Mouse (Mus musculus) hindbrain, embryonic 12.5 days (tissue): ENCODE data around the gene Grin2c. TPM values are rescaled to one million over a fixed set of nuclear protein-coding genes. Genes with fewer than 3 reads are reported as not detected.
A peak's percentile ranks its signal among the peaks of the same experiment; 100 is the strongest.

Experiments
- ATAC-seq: fragments of 200-750 bp; cut with Nextera tagmentation; 2 replicates; pipeline ENCODE4 v1.8.0; 2017; ENCODE audit warnings: moderate TSS enrichment; ENCODE audit not compliant: low FRiP score
- H3K27ac ChIP-seq: fragments of 300-500 bp; sonication (generic); 2 replicates; pipeline ENCODE4 v1.5.1; 2016; ENCODE audit warnings: mild to moderate bottlenecking
- H3K27me3 ChIP-seq: fragments of 300-500 bp; sonication (generic); 2 replicates; pipeline ENCODE4 v1.6.1; 2016; ENCODE audit warnings: mild to moderate bottlenecking
- H3K36me3 ChIP-seq: fragments of 300-500 bp; sonication (generic); 2 replicates; pipeline ENCODE4 v1.6.1; 2016; ENCODE audit warnings: mild to moderate bottlenecking
- H3K4me1 ChIP-seq: fragments of 300-500 bp; sonication (generic); 2 replicates; pipeline ENCODE4 v1.6.1; 2016
- H3K4me2 ChIP-seq: fragments of 300-500 bp; sonication (generic); replicated peaks from 2 replicates; pipeline ENCODE4 v1.6.1; 2016; ENCODE audit warnings: mild to moderate bottlenecking
- H3K4me3 ChIP-seq: fragments of 300-500 bp; sonication (generic); 2 replicates; pipeline ENCODE4 v1.5.1; 2016; ENCODE audit warnings: mild to moderate bottlenecking
- H3K9ac ChIP-seq: fragments of 300-500 bp; sonication (generic); 2 replicates; pipeline ENCODE4 v1.6.1; 2016; ENCODE audit warnings: mild to moderate bottlenecking, moderate library complexity
- H3K9me3 ChIP-seq: fragments of 300-500 bp; sonication (generic); replicated peaks from 2 replicates; pipeline ENCODE4 v1.6.1; 2016; ENCODE audit warnings: mild to moderate bottlenecking
- WGBS: fragments of 180-500 bp; shearing (Covaris S2); methylation state at CpG from one replicate; pipeline ENCODE4 v1.1.7; 2016; 5-methylcytosine and 5-hydroxymethylcytosine counted together
- polyA plus RNA-seq: library from polyadenylated mRNA; unstranded; fragments of >200 nt; fragmentation: Nextera tagmentation; extraction: Ambion mirVana; gene quantifications from 2 replicates; pipeline ENCODE4 v1.2.1, GENCODE M21; 2016

Gene Grin2c
- polyA plus RNA-seq, 1 experiment from 2014 or later, result 0.57 TPM

GRCm38 (mm10) chr11:115282723-115283485, 15.9 kb upstream of the Grin2c start:
- H3K9ac ChIP-seq, result no peak overlapping the region
- H3K4me2 ChIP-seq, result no peak overlapping the region
- 85% methylated on average over 8 of the region's 8 CpGs for WGBS
- no peak for ATAC-seq
- H3K4me3 ChIP-seq, result no peak overlapping the region
- H3K27ac ChIP-seq, result no peak overlapping the region
- H3K4me1 ChIP-seq, result peaks cover 3% of the 10 kb centered on the region
- no peaks in the 10 kb centered on the region for H3K9me3 ChIP-seq
- no peaks in the 10 kb centered on the region for H3K36me3 ChIP-seq
- no peaks in the 10 kb centered on the region for H3K27me3 ChIP-seq

GRCm38 (mm10) chr11:115282295-115282694, 15.3 kb upstream of the Grin2c start:
- no peaks in the 10 kb centered on the region for H3K36me3 ChIP-seq
- H3K4me2 ChIP-seq, result no peak overlapping the region
- no peak overlapping the region for H3K9ac ChIP-seq
- ATAC-seq, result no peak
- no peak overlapping the region for H3K4me3 ChIP-seq
- H3K9me3 ChIP-seq, result no peaks in the 10 kb centered on the region
- no peak overlapping the region for H3K27ac ChIP-seq
- no peaks in the 10 kb centered on the region for H3K27me3 ChIP-seq
- 79% methylated on average over 8 of the region's 8 CpGs for WGBS
- peaks cover 7% of the 10 kb centered on the region for H3K4me1 ChIP-seq

- H3K4me2 ChIP-seq, result no peak overlapping the region
- no peak for ATAC-seq
- H3K36me3 ChIP-seq, result no peaks in the 10 kb centered on the region
- H3K4me1 ChIP-seq, result peaks cover 21% of the 10 kb centered on the region
- H3K27ac ChIP-seq, result no peak overlapping the region
- 65% methylated on average over 1 of the region's 1 CpGs for WGBS
- H3K9ac ChIP-seq, result no peak overlapping the region
- H3K27me3 ChIP-seq, result no peaks in the 10 kb centered on the region
- H3K4me3 ChIP-seq, result no peak overlapping the region
- no peaks in the 10 kb centered on the region for H3K9me3 ChIP-seq
Measured at GRCm38 (mm10) chr11:115279726-115280125, 12.7 kb upstream of the Grin2c start.

GRCm38 (mm10) chr11:115278176-115278575, 11.1 kb upstream of the Grin2c start:
- WGBS, result 66% methylated on average over 6 of the region's 6 CpGs
- no peak for ATAC-seq
- no peaks in the 10 kb centered on the region for H3K27me3 ChIP-seq
- peaks cover 21% of the 10 kb centered on the region for H3K4me1 ChIP-seq
- no peaks in the 10 kb centered on the region for H3K9me3 ChIP-seq
- peak overlapping the region; percentile 74 for H3K4me2 ChIP-seq
- no peak overlapping the region for H3K27ac ChIP-seq
- no peaks in the 10 kb centered on the region for H3K36me3 ChIP-seq
- H3K9ac ChIP-seq, result no peak overlapping the region
- peak overlapping the region; percentile 52; the same call in 1 of the 2 replicates for H3K4me3 ChIP-seq

GRCm38 (mm10) chr11:115277604-115277975, 10.5 kb upstream of the Grin2c start:
- Histone ChIP-seq H3K4me3 (peak overlapping the region; percentile 52), H3K4me2 (peak overlapping the region; percentile 74), H3K36me3 (no peaks in the 10 kb centered on the region), H3K27me3 (no peaks in the 10 kb centered on the region), H3K9me3 (no peaks in the 10 kb centered on the region), H3K4me1 (peaks cover 21% of the 10 kb centered on the region), H3K27ac (peak overlapping the region; percentile 77), H3K9ac (peak overlapping the region; percentile 68)
- ATAC-seq, result no peak
- WGBS, result 18% methylated on average over 7 of the region's 7 CpGs

GRCm38 (mm10) chr11:115276780-115277603, 9.9 kb upstream of the Grin2c start, which contains the start of gene Fdxr:
Fdxr (minus strand) TSS chr11:115277050.
- Histone ChIP-seq H3K9me3 (no peaks in the 10 kb centered on the region), H3K4me3 (peak within 1 kb of the TSS; percentile 52), H3K27me3 (no peaks in the 10 kb centered on the region), H3K9ac (peak within 1 kb of the TSS; percentile 73), H3K36me3 (no peaks in the 10 kb centered on the region), H3K27ac (peak within 1 kb of the TSS; percentile 92), H3K4me1 (peaks cover 21% of the 10 kb centered on the region), H3K4me2 (peak within 1 kb of the TSS; percentile 74)
- ATAC-seq, result peak; percentile 97
- under 1% methylated on average over 42 of the region's 42 CpGs for WGBS

GRCm38 (mm10) chr11:115275954-115276353, 8.9 kb upstream of the Grin2c start:
- ATAC-seq, result no peak
- no peaks in the 10 kb centered on the region for H3K27me3 ChIP-seq
- no peaks in the 10 kb centered on the region for H3K36me3 ChIP-seq
- peak overlapping the region; percentile 72 for H3K4me2 ChIP-seq
- peak overlapping the region; percentile 73 for H3K9ac ChIP-seq
- peak overlapping the region; percentile 52 for H3K4me3 ChIP-seq
- peaks cover 21% of the 10 kb centered on the region for H3K4me1 ChIP-seq
- H3K9me3 ChIP-seq, result no peaks in the 10 kb centered on the region
- 62% methylated on average over 3 of the region's 3 CpGs for WGBS
- no peak overlapping the region for H3K27ac ChIP-seq

- Histone ChIP-seq H3K4me1 (peaks cover 21% of the 10 kb centered on the region), H3K4me3 (no peak overlapping the region), H3K27me3 (no peaks in the 10 kb centered on the region), H3K9ac (no peak overlapping the region), H3K4me2 (peak overlapping the region; percentile 72), H3K27ac (no peak overlapping the region), H3K9me3 (no peaks in the 10 kb centered on the region), H3K36me3 (no peaks in the 10 kb centered on the region)
- 89% methylated on average over 6 of the region's 6 CpGs for WGBS
- no peak for ATAC-seq
Measured at GRCm38 (mm10) chr11:115275509-115275908, 8.5 kb upstream of the Grin2c start.

- no peak overlapping the region for H3K4me2 ChIP-seq
Measured at GRCm38 (mm10) chr11:115274771-115275170, 7.7 kb upstream of the Grin2c start.

GRCm38 (mm10) chr11:115274178-115274577, 7.1 kb upstream of the Grin2c start:
- no peak overlapping the region for H3K4me2 ChIP-seq
- ATAC-seq, result no peak
- H3K9ac ChIP-seq, result 0 out of 2 replicates have a peak overlapping the region, but pooled peaks have one; percentile 6
- H3K27me3 ChIP-seq, result peaks cover 7% of the 10 kb centered on the region
- no peaks in the 10 kb centered on the region for H3K9me3 ChIP-seq
- H3K27ac ChIP-seq, result no peak overlapping the region
- H3K4me1 ChIP-seq, result peaks cover 26% of the 10 kb centered on the region
- H3K36me3 ChIP-seq, result peaks cover 5% of the 10 kb centered on the region; the same call in 1 of the 2 replicates
- H3K4me3 ChIP-seq, result no peak overlapping the region
- 85% methylated on average over 7 of the region's 7 CpGs for WGBS

More at GRCm38 (mm10) chr11:115274771-115275170, 7.7 kb upstream of the Grin2c start:
- Histone ChIP-seq H3K4me1 (peaks cover 26% of the 10 kb centered on the region), H3K9me3 (no peaks in the 10 kb centered on the region), H3K9ac (no peak overlapping the region), H3K4me3 (no peak overlapping the region), H3K27ac (no peak overlapping the region), H3K27me3 (peaks cover 2% of the 10 kb centered on the region), H3K36me3 (no peaks in the 10 kb centered on the region)
- 85% methylated on average over 6 of the region's 6 CpGs for WGBS
- no peak for ATAC-seq

- Histone ChIP-seq H3K4me3 (no peak overlapping the region), H3K9ac (0 out of 2 replicates have a peak overlapping the region, but pooled peaks have one; percentile 6), H3K4me1 (peaks cover 26% of the 10 kb centered on the region), H3K9me3 (no peaks in the 10 kb centered on the region), H3K27ac (no peak overlapping the region), H3K27me3 (peaks cover 12% of the 10 kb centered on the region), H3K4me2 (no peak overlapping the region), H3K36me3 (peaks cover 9% of the 10 kb centered on the region; the same call in 1 of the 2 replicates)
- 71% methylated on average over 7 of the region's 7 CpGs for WGBS
- ATAC-seq, result no peak
Measured at GRCm38 (mm10) chr11:115273735-115274134, 6.7 kb upstream of the Grin2c start.

- Histone ChIP-seq H3K9ac (no peak overlapping the region), H3K4me2 (no peak overlapping the region), H3K36me3 (peaks cover 15% of the 10 kb centered on the region; the same call in 1 of the 2 replicates), H3K27me3 (peaks cover 19% of the 10 kb centered on the region), H3K4me3 (no peak overlapping the region), H3K4me1 (peaks cover 24% of the 10 kb centered on the region), H3K9me3 (no peaks in the 10 kb centered on the region), H3K27ac (no peak overlapping the region)
- ATAC-seq, result no peak
- WGBS, result 70% methylated on average over 10 of the region's 10 CpGs
Measured at GRCm38 (mm10) chr11:115272894-115273498, 6.0 kb upstream of the Grin2c start.
